Mouse (Mus musculus): ENCODE measurements around the gene Lyzl4.

DNA sequence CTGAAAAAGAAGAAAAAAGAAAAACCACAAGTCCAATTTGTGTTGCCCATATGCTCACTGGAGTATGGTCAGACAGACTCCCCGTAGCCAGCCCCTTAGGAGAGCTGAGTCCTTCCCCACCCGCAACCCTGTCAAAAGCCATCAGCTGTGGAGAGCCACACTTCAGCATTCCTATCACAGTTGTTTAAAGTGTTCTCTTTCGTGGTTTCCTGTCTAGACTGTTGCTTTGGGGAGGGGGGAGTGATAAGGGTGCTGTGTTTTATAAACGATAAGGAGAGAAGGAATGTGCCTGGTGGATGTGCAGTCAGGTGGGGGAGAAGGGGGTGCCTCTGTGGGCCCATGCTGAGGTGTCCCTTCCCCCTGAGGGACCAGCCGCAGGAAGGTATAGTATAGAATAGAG, 28.7 kb downstream of the Lyzl4 start:
- TF ChIP-seq POLR2A (IDR thresholded peaks at IDR 0.05; ENCODE audit: borderline replicate concordance, extremely low read depth, insufficient read depth, insufficient read length, poor library complexity, severe bottlenecking) (no peak), CTCF (IDR thresholded peaks at IDR 0.05; ENCODE audit: borderline replicate concordance, extremely low read depth, insufficient read depth, insufficient read length) (no peak)

Data from brain, embryonic 14.5 days (tissue).